Mouse (Mus musculus): ENCODE data around the gene Nfia.

DNA sequence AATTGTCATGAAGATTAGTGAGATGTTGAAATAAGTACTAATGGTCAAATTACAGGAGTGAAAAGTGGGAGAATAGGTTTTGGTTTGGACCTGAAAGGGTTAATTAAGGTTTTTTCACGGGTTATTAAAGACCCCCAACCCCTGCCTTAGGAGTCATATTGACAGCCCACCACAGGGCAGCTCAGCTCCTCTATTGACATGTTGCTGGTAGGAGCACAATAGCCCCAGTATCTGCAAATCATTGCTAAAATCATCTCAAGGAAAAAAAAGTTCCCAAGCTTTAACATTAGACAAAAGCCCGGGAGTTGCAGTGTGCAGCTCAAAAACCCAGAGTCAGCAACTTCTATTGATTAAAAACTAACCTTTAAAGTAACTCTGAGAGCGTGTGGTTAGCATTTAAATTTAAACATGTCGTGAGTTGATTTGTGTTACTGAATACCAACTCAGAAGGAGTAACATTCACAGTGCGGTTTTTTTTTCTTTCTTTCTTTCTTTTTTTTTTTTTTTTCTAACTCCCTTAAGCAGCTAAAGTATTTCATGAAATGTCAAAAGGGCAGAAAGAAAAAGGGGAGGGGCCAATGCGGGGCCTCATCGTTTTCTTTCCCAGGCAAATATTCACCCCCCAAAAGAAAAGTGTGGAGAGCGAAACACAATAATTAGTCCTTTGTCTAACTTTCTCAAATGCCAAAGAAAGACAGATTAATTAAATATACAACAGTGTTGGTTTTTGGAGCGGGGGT is 335.6 kb downstream of the Nfia start:
- TF ChIP-seq CTCF (IDR thresholded peaks at IDR 0.05; ENCODE audit: control insufficient read depth, insufficient read depth, insufficient replicate concordance, low read depth, low read length) (no peak), POLR2A (IDR thresholded peaks at IDR 0.05; ENCODE audit: control insufficient read depth, low read depth, low read length) (no peak)
